Mouse (Mus musculus): Measurements from ENCODE around the gene Actr6.

DNA sequence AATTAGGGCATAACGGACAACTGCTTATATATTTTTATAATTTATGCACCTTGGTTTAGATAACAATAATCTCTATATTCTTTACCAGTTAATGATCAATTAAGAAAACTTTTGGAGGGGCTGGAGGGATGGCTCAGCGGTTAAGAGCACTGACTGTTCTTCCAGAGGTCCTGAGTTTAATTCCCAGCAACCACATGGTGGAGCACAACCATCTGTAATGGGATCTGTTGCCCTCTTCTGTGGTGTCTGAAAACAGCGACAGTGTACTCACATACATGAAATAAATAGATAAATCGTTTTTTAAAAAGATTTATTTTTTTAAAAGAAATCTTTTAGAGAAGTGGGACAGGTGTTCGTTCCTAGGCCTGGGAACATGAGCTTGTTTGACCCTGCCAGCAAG lies 5.0 kb upstream of the Actr6 start:
- TF ChIP-seq POLR2A (IDR thresholded peaks at IDR 0.05; ENCODE audit: extremely low read depth, insufficient read depth, low read length) = no peak
- 0 out of 2 replicates have a peak, but pooled peaks have one; percentile 2 for TF ChIP-seq CTCF (IDR thresholded peaks at IDR 0.05; ENCODE audit: extremely low read depth, insufficient read depth, low read length)

All from cortical plate, adult 2 months (tissue).